Mouse (Mus musculus) heart, embryonic 12.5 days (tissue): ENCODE data around the gene Colq. TPM values are rescaled to one million over a fixed set of nuclear protein-coding genes. Genes with fewer than 3 reads are reported as not detected.
A peak's percentile ranks its signal among the peaks of the same experiment; 100 is the strongest.

Source experiments
- ATAC-seq: fragments of 200-750 bp; cut with Nextera tagmentation; 2 replicates; pipeline ENCODE4 v1.8.0; 2017; ENCODE audit warnings: moderate TSS enrichment, moderate library complexity; ENCODE audit not compliant: insufficient number of reproducible peaks, low FRiP score
- H3K27ac ChIP-seq: fragments of 300-500 bp; sonication (generic); 2 replicates; pipeline ENCODE4 v1.5.1; 2016; ENCODE audit warnings: mild to moderate bottlenecking, moderate library complexity; ENCODE audit not compliant: poor library complexity, severe bottlenecking
- H3K27me3 ChIP-seq: fragments of 300-500 bp; sonication (generic); replicated peaks from 2 replicates; pipeline ENCODE4 v1.6.1; 2016; ENCODE audit warnings: mild to moderate bottlenecking, moderate library complexity
- H3K36me3 ChIP-seq: fragments of 300-500 bp; sonication (generic); 2 replicates; pipeline ENCODE4 v1.6.1; 2016; ENCODE audit warnings: mild to moderate bottlenecking, moderate library complexity
- H3K4me1 ChIP-seq: fragments of 300-500 bp; sonication (generic); replicated peaks from 2 replicates; pipeline ENCODE4 v1.6.1; 2016; ENCODE audit warnings: mild to moderate bottlenecking
- H3K4me2 ChIP-seq: fragments of 300-500 bp; sonication (generic); 2 replicates; pipeline ENCODE4 v1.6.1; 2016; ENCODE audit warnings: mild to moderate bottlenecking, moderate library complexity
- H3K4me3 ChIP-seq: fragments of 300-500 bp; sonication (generic); 2 replicates; pipeline ENCODE4 v1.5.1; 2016; ENCODE audit warnings: mild to moderate bottlenecking
- H3K9ac ChIP-seq: fragments of 300-500 bp; sonication (generic); 2 replicates; pipeline ENCODE4 v1.6.1; 2016; ENCODE audit warnings: mild to moderate bottlenecking, moderate library complexity
- H3K9me3 ChIP-seq: fragments of 300-500 bp; sonication (generic); replicated peaks from 2 replicates; pipeline ENCODE4 v1.6.1; 2016; ENCODE audit warnings: mild to moderate bottlenecking, moderate library complexity
- WGBS: fragments of 180-500 bp; shearing (Covaris S2); methylation state at CpG from one replicate; pipeline ENCODE4 v1.1.7; 2016; 5-methylcytosine and 5-hydroxymethylcytosine counted together
- polyA plus RNA-seq: library from polyadenylated mRNA; unstranded; fragments of >200 nt; fragmentation: Nextera tagmentation; extraction: Ambion mirVana; gene quantifications from 2 replicates; pipeline ENCODE4 v1.2.1, GENCODE M21; 2016

Colq gene
- polyA plus RNA-seq, 1 experiment from 2014 or later, result 7.6 TPM

DNA sequence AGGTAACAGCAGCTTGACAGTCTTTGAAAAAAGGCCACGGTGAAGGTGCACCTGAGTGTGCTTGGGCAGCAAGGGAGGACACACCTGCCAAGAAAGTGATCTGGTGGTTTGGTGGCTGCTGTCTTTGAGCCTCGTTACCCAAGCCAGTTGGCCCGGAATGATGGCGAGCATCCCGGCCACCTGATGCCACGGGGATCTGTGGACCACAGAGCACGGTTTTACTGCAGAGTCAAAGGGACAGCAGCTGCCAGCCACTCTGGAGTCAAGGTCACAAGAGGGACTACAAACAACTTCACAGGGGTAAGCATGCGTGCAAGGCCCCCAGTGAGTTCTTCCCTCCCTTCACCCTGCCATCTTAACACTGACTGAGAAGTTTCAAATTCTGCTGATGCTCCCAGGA is 33.9 kb downstream of the Colq start:
- Histone ChIP-seq H3K4me1 (peaks cover 38% of the 10 kb centered on the region), H3K9ac (no peak overlapping the region), H3K4me3 (no peak overlapping the region), H3K27ac (no peak overlapping the region), H3K4me2 (no peak overlapping the region), H3K36me3 (no peaks in the 10 kb centered on the region), H3K27me3 (peaks cover 11% of the 10 kb centered on the region; the same call in 1 of the 2 replicates), H3K9me3 (no peaks in the 10 kb centered on the region)
- WGBS, result 80% methylated on average over 8 of the region's 8 CpGs
- no peak for ATAC-seq

GRCm38 (mm10) chr14:31556526-31557260 is 34.5 kb downstream of the Colq start:
- H3K27me3 ChIP-seq, result peaks cover 8% of the 10 kb centered on the region; the same call in 1 of the 2 replicates
- H3K4me1 ChIP-seq, result peaks cover 35% of the 10 kb centered on the region
- no peak overlapping the region for H3K9ac ChIP-seq
- ATAC-seq, result no peak
- H3K9me3 ChIP-seq, result no peaks in the 10 kb centered on the region
- no peak overlapping the region for H3K27ac ChIP-seq
- H3K36me3 ChIP-seq, result no peaks in the 10 kb centered on the region
- WGBS, result 82% methylated on average over 9 of the region's 9 CpGs
- H3K4me3 ChIP-seq, result no peak overlapping the region
- no peak overlapping the region for H3K4me2 ChIP-seq

- WGBS, result 50% methylated on average over 14 of the region's 14 CpGs
- peaks cover 8% of the 10 kb centered on the region; the same call in 1 of the 2 replicates for H3K27me3 ChIP-seq
- no peaks in the 10 kb centered on the region for H3K36me3 ChIP-seq
- H3K9ac ChIP-seq, result no peak overlapping the region
- no peak overlapping the region for H3K27ac ChIP-seq
- H3K9me3 ChIP-seq, result no peaks in the 10 kb centered on the region
- ATAC-seq, result no peak
- no peak overlapping the region for H3K4me2 ChIP-seq
- peaks cover 29% of the 10 kb centered on the region for H3K4me1 ChIP-seq
- no peak overlapping the region for H3K4me3 ChIP-seq
Measured at GRCm38 (mm10) chr14:31555963-31556434, 35.1 kb downstream of the Colq start.

GRCm38 (mm10) chr14:31555021-31555420 is 36.1 kb downstream of the Colq start:
- peaks cover 19% of the 10 kb centered on the region for H3K4me1 ChIP-seq
- no peak overlapping the region for H3K4me3 ChIP-seq
- no peaks in the 10 kb centered on the region for H3K36me3 ChIP-seq
- H3K27me3 ChIP-seq, result peaks cover 8% of the 10 kb centered on the region; the same call in 1 of the 2 replicates
- ATAC-seq, result no peak
- H3K4me2 ChIP-seq, result no peak overlapping the region
- H3K9me3 ChIP-seq, result no peaks in the 10 kb centered on the region
- 77% methylated on average over 7 of the region's 7 CpGs for WGBS
- no peak overlapping the region for H3K27ac ChIP-seq
- no peak overlapping the region for H3K9ac ChIP-seq

GRCm38 (mm10) chr14:31543885-31544442 is 47.2 kb downstream of the Colq start:
- Histone ChIP-seq H3K27ac (no peak overlapping the region), H3K9me3 (peaks cover 6% of the 10 kb centered on the region; the same call in 1 of the 2 replicates), H3K36me3 (peaks cover 6% of the 10 kb centered on the region; the same call in 1 of the 2 replicates), H3K4me2 (no peak overlapping the region), H3K9ac (no peak overlapping the region), H3K27me3 (peaks cover 17% of the 10 kb centered on the region), H3K4me3 (no peak overlapping the region), H3K4me1 (peaks cover 10% of the 10 kb centered on the region; the same call in 1 of the 2 replicates)
- WGBS, result 78% methylated on average over 11 of the region's 11 CpGs
- no peak for ATAC-seq

DNA sequence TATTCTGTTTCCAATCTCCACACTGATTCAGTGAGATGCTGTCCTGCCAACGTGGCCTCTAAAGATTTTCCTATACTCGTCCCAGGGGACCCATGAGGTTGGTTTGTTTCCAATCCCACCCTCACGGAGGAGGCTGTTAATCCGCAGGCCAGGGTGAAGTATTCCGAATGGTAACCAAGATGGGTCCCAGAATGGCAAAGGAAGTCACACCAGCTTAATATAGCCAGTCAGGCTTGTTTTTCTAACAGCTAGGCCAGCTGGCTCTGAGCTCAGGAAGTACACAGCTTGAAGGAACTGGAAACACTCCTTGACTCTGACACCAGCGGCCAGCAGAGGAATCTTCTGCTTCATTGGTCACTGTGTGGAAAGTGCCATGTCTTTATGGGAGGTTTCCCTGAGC is 53.8 kb downstream of the Colq start:
- no peak; the same call in 1 of the 2 replicates for ATAC-seq
- no peaks in the 10 kb centered on the region for H3K9me3 ChIP-seq
- no peaks in the 10 kb centered on the region for H3K4me1 ChIP-seq
- H3K27ac ChIP-seq, result no peak overlapping the region
- H3K9ac ChIP-seq, result no peak overlapping the region
- H3K27me3 ChIP-seq, result no peaks in the 10 kb centered on the region
- no peaks in the 10 kb centered on the region for H3K36me3 ChIP-seq
- H3K4me2 ChIP-seq, result no peak overlapping the region
- 60% methylated on average over 6 of the region's 6 CpGs for WGBS
- no peak overlapping the region for H3K4me3 ChIP-seq

- no peak overlapping the region for H3K4me3 ChIP-seq
- no peaks in the 10 kb centered on the region for H3K27me3 ChIP-seq
- no peak overlapping the region for H3K27ac ChIP-seq
- WGBS, result 58% methylated on average over 3 of the region's 3 CpGs
- H3K4me1 ChIP-seq, result no peaks in the 10 kb centered on the region
- ATAC-seq, result no peak
- no peak overlapping the region for H3K4me2 ChIP-seq
- H3K36me3 ChIP-seq, result no peaks in the 10 kb centered on the region
- H3K9ac ChIP-seq, result no peak overlapping the region
- no peaks in the 10 kb centered on the region for H3K9me3 ChIP-seq
Measured at GRCm38 (mm10) chr14:31532656-31533055, 58.5 kb downstream of the Colq start.

DNA sequence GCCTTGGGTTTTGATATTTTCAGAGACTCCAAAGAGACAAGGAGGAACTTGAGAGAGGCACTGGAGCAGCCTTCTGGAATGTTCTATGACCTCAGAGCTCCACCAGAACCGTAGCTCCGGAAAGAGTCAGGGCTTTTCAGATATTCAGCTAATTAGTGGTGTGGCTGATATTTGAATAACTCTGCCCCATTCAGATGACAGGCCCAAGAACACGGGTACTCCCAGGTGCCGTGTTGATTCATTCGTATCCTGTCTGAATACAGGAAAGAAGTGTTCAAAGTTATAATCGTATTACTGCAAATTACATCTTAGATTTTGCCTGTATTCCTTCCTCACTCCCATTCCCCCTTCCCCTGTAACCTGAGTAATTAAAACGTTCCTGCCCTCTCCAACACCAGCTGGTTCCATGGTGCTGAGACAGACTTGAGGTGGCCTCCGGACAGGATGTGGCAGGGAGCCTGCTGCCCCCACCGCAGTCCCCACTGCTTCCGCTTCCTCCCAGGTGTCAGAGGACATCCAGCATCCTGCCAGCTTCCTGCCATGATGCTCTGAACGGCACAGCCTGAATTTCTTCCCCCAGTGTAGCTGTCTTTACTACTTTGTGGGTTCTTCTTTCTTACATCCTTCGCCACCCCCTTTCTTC is 59.5 kb downstream of the Colq start:
- H3K27ac ChIP-seq, result no peak overlapping the region
- H3K9me3 ChIP-seq, result no peaks in the 10 kb centered on the region
- ATAC-seq, result peak; percentile 36; the same call in 1 of the 2 replicates
- H3K9ac ChIP-seq, result no peak overlapping the region
- no peak overlapping the region for H3K4me2 ChIP-seq
- H3K27me3 ChIP-seq, result no peaks in the 10 kb centered on the region
- H3K4me3 ChIP-seq, result no peak overlapping the region
- no peaks in the 10 kb centered on the region for H3K4me1 ChIP-seq
- WGBS, result 54% methylated on average over 12 of the region's 12 CpGs
- H3K36me3 ChIP-seq, result no peaks in the 10 kb centered on the region

GRCm38 (mm10) chr14:31530847-31531246 is 60.3 kb downstream of the Colq start:
- Histone ChIP-seq H3K9me3 (no peaks in the 10 kb centered on the region), H3K4me1 (no peaks in the 10 kb centered on the region), H3K27me3 (no peaks in the 10 kb centered on the region), H3K4me3 (no peak overlapping the region), H3K27ac (no peak overlapping the region), H3K4me2 (no peak overlapping the region), H3K9ac (no peak overlapping the region), H3K36me3 (peaks cover under 1% of the 10 kb centered on the region; the same call in 1 of the 2 replicates)
- no peak for ATAC-seq
- WGBS, result 85% methylated on average over 4 of the region's 4 CpGs

DNA sequence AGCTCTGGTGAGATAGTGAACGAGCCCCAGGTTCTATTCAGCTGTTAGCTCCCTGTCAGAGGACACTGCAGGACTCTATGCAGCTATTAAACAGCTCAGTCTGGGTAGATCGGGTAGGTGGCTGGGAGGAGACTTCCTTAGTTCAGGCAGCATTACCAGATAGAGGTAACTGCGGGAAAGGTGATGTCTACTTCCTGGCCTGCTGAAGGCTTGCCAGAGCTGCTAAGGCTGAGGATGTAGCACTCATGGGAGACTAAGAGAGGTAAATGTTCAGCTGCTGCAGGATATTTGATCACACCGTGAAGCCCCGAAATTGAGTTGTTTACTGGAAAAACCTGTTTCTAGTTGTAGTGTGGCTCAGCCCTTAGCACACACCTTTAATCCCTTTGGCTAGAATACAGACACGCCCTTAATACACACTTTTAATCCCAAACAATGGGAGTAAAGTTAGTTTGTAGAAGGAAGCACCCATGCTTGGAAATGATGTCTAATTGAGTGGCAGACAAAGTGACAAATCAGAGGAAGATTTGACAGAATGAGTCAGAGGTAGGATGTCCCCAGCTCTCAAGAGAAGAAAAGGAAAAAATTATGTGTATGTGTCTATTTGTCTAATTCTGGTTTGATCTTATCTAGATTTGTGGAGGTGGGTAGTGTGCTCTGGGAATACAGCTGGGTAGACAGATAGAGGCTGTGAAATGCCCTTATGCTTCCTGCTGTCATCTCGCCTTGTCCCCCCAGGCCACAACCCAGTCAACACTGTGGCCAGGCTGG is 65.9 kb downstream of the Colq start:
- H3K36me3 ChIP-seq, result peaks cover 5% of the 10 kb centered on the region; the same call in 1 of the 2 replicates
- H3K27ac ChIP-seq, result no peak overlapping the region
- H3K9me3 ChIP-seq, result no peaks in the 10 kb centered on the region
- ATAC-seq, result no peak
- H3K4me1 ChIP-seq, result no peaks in the 10 kb centered on the region
- H3K4me2 ChIP-seq, result no peak overlapping the region
- WGBS, result 70% methylated on average over 7 of the region's 7 CpGs
- H3K9ac ChIP-seq, result no peak overlapping the region
- no peak overlapping the region for H3K4me3 ChIP-seq
- H3K27me3 ChIP-seq, result no peaks in the 10 kb centered on the region
